Mouse (Mus musculus) macrophage (primary cell): Measurements from ENCODE around the gene St7. TPM values are rescaled to one million over a fixed set of nuclear protein-coding genes. Genes with fewer than 3 reads are reported as not detected.

ENCODE experiments used
- H3K27ac ChIP-seq: fragments of 350-480 bp; formaldehyde crosslinking; 2 replicates; pipeline ENCODE4 v1.9.0; 2021
- H3K36me3 ChIP-seq: fragments of 350-480 bp; formaldehyde crosslinking; 2 replicates; pipeline ENCODE4 v1.9.0; 2021; ENCODE audit errors: inconsistent target
- H3K4me3 ChIP-seq: fragments of 350-480 bp; formaldehyde crosslinking; 2 replicates; pipeline ENCODE4 v1.9.0; 2021; ENCODE audit errors: inconsistent target
- H3K79me2 ChIP-seq: fragments of 350-480 bp; formaldehyde crosslinking; 2 replicates; pipeline ENCODE4 v1.9.0; 2021; ENCODE audit errors: inconsistent target
- WGBS: methylation state at CpG from one replicate; pipeline ENCODE4 v1.1.7; 2026; ENCODE audit warnings: inconsistent platforms; ENCODE audit not compliant: missing documents; 5-methylcytosine and 5-hydroxymethylcytosine counted together
- polyA plus RNA-seq: library from polyadenylated mRNA; stranded (reverse); fragments of 250-400 nt; gene quantifications from 3 replicates; pipeline ENCODE4 v1.2.4, GENCODE M21; 2018; ENCODE audit warnings: inconsistent platforms

St7 gene
- polyA plus RNA-seq, 1 experiment from 2014 or later = 8.0 TPM

DNA sequence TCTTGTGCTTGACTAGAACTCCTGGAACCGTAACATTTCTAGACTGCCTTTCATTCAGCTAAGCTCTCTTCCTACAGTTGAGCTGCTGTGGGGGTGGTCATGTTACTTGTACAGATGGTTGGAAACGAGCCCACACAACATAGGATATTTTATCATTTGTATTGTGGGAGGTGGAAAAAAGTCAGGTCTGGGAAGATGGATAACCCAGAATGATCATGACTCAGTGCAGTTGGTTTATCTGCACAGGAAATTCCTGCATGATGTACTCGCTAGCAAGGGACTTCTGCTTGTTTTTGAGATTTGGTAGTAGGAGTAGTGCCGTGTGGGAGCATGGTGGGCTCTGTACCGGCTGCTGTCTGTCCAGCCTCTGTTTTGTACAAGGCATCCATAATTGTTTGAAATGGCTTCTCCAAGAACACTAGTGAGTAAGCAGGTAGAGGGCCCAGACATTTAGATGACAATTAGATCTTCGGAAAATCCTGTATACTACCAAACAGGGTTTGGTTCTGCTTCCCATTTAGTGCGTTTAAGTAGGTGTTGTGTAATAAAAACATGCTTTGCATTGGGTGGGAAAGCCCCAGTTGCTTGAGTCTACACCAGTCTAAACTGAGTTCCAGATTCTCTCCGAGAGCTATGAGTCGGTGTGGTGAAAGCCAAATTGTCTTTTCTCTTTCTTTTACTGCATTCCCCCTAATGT lies 71.4 kb downstream of the St7 start:
- H3K36me3 ChIP-seq = no peaks in the 10 kb centered on the region
- H3K27ac ChIP-seq = no peak overlapping the region
- H3K4me3 ChIP-seq = no peak overlapping the region
- whole genome bisulfite sequencing = 30% methylated on average over 9 of the region's 9 CpGs
- no peaks in the 10 kb centered on the region for H3K79me2 ChIP-seq

GRCm38 (mm10) chr6:17764660-17764998 lies 71.9 kb downstream of the St7 start:
- WGBS = 76% methylated on average over 2 of the region's 2 CpGs
- Histone ChIP-seq H3K27ac (no peak overlapping the region), H3K4me3 (no peak overlapping the region), H3K79me2 (no peaks in the 10 kb centered on the region), H3K36me3 (no peaks in the 10 kb centered on the region)

DNA sequence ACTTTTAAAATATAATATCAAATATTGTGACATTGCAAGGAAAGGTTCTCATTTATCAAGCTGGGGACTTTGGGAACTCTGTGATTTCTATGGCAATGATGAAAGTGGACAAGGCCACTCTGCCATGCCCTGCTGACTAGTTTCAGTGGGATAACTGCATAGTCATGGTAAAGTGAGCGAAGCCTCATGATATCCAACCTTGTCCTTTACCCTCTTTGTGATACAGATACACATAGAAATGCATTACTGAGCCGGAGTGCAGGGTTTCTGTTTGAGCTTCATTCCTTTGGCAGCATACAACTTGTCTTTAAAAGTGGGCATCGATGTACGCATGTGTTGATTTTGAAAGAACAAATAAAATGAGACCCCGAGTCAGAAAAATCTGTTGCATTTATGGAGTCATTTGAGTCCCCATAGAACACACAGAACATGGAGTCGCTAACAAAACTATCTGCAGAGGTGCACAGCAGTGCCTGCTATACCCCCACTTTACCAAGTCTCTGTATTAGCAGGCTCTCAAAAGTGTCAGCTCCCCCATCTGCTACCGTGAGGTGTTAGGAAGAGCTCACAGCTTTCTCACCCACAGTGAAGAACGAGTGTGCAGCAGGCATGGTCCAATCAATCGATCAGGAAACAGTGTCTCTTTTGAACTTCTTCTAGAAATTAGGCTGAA lies 77.4 kb downstream of the St7 start:
- Histone ChIP-seq H3K4me3 (no peak overlapping the region), H3K27ac (peak overlapping the region; percentile 8; the same call in 1 of the 2 replicates), H3K36me3 (no peaks in the 10 kb centered on the region), H3K79me2 (no peaks in the 10 kb centered on the region)
- WGBS = 82% methylated on average over 9 of the region's 9 CpGs

DNA sequence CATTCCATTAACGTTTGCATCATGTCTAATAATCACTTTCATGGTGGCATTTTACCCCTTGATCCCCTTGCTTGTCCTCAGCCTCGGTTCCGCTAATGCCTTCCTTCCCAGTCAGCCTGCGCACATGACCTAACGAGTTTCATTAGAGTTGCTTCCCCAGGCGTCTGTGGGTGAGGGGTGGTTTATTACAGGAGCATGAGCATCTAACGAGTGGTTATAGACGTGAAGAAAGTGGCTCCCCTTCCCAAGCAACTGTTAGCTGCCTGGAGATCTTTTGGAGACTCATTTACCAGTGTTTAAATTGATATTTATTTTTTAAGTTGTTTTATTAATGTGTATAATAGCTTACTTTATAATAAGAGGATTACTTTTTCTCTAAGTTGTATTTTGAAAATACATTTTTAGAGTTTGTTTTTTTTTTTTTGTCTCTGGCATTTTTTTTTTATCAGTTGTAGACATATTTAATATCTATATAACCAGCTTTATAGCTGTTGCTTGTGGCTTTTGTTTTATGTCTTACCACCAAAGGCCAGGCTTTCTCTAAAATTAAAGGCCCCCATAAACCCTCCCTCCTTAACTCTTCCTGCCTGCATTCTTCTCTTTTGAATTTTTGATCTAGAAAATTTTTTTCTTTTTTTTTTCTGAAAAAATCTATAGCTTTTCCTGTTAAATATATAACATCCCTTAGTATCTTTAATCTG lies 78.1 kb downstream of the St7 start:
- peak overlapping the region; percentile 8; the same call in 1 of the 2 replicates for H3K27ac ChIP-seq
- no peak overlapping the region for H3K4me3 ChIP-seq
- no peaks in the 10 kb centered on the region for H3K36me3 ChIP-seq
- WGBS = 49% methylated on average over 8 of the region's 8 CpGs
- no peaks in the 10 kb centered on the region for H3K79me2 ChIP-seq

DNA sequence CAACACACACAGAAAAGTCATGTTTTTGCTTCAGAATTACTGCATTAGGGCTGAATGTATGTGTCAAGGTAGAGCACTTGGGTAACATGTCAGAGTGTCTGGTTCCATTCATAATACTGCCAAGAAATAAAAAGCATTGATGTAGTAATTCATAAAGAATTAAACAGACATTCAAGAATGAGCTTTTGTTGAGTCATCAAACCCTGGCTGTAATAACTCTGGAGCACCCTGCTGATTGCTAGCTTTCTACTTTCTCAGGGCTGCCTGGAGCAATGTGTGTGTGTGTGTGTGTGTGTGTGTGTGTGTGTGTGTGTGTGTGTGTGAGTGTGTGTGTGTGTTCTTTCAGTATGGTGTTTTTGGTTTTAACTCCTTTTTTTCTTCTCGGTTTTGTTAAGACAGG lies 78.7 kb downstream of the St7 start:
- WGBS = 20% methylated on average over 1 of the region's 1 CpGs

GRCm38 (mm10) chr6:17772514-17772913 lies 79.8 kb downstream of the St7 start:
- Histone ChIP-seq H3K4me3 (no peak overlapping the region), H3K36me3 (no peaks in the 10 kb centered on the region), H3K79me2 (no peaks in the 10 kb centered on the region), H3K27ac (no peak overlapping the region)
- 22% methylated on average over 3 of the region's 3 CpGs for WGBS

More for the DNA sequence above, 78.7 kb downstream of the St7 start:
- Histone ChIP-seq H3K36me3 (no peaks in the 10 kb centered on the region), H3K79me2 (no peaks in the 10 kb centered on the region), H3K4me3 (no peak overlapping the region), H3K27ac (no peak overlapping the region)

DNA sequence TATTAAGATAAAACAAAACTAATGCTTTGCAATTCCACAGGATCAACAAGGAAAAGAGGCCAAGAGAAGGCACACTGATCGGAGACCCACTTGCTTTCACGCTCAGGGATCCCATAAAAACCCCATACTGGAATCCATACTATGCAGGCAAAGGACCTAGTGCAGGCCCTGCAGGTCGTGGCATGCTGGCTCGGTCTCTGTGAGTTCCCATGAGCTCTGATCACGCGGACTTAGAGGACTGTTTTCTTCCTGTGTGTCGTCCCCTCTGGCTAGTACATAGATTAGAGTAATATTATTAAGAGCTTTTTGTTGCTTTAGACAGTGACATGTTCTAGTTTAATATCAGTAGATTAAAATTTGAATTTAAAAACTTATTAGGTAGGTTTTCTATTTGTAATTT lies 83.3 kb downstream of the St7 start:
- Histone ChIP-seq H3K36me3 (no peaks in the 10 kb centered on the region), H3K27ac (no peak overlapping the region), H3K4me3 (no peak overlapping the region), H3K79me2 (no peaks in the 10 kb centered on the region)
- 59% methylated on average over 6 of the region's 7 CpGs for WGBS

- H3K4me3 ChIP-seq = no peak overlapping the region
- no peaks in the 10 kb centered on the region for H3K79me2 ChIP-seq
- WGBS = 97% methylated on average over 6 of the region's 6 CpGs
- H3K27ac ChIP-seq = no peak overlapping the region
- no peaks in the 10 kb centered on the region for H3K36me3 ChIP-seq
Measured at GRCm38 (mm10) chr6:17777018-17777799, 84.5 kb downstream of the St7 start.

DNA sequence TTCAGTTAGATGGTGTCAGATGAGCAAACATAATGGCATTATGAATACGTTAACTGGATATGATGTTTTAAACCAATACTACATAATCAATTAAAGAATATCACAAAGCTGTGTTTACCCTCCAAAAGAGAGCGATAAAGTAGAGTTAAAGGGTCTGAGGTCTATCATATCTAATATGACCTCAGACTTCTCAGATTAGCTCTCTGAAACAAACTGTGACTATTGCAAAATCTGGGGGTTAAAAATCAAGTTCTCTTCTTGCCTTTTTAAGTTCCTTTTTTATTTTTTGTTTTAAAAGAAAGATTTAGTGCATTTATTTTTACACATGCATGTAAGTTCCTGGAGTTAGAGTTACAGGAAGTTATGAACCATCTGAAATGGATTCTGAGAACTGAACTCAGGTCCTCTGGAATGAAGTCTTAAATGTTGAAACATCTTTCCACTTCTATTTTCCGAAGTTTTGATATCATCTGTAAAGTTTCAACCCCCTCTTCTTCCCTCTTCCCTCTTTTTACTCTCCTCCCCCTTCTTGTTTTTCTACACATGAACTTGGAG lies 86.0 kb downstream of the St7 start:
- Histone ChIP-seq H3K36me3 (no peaks in the 10 kb centered on the region), H3K79me2 (no peaks in the 10 kb centered on the region), H3K4me3 (no peak overlapping the region), H3K27ac (peak overlapping the region; percentile 35)
- WGBS = 44% methylated on average over 3 of the region's 3 CpGs

GRCm38 (mm10) chr6:17783511-17783910 lies 90.8 kb downstream of the St7 start:
- no peaks in the 10 kb centered on the region for H3K36me3 ChIP-seq
- no peak overlapping the region for H3K4me3 ChIP-seq
- no peaks in the 10 kb centered on the region for H3K79me2 ChIP-seq
- H3K27ac ChIP-seq = no peak overlapping the region
- 100% methylated on average over 1 of the region's 1 CpGs for WGBS

- Histone ChIP-seq H3K36me3 (no peaks in the 10 kb centered on the region), H3K79me2 (no peaks in the 10 kb centered on the region), H3K27ac (no peak overlapping the region), H3K4me3 (no peak overlapping the region)
- 92% methylated on average over 5 of the region's 5 CpGs for WGBS
Measured at GRCm38 (mm10) chr6:17784523-17784922, 91.8 kb downstream of the St7 start.

DNA sequence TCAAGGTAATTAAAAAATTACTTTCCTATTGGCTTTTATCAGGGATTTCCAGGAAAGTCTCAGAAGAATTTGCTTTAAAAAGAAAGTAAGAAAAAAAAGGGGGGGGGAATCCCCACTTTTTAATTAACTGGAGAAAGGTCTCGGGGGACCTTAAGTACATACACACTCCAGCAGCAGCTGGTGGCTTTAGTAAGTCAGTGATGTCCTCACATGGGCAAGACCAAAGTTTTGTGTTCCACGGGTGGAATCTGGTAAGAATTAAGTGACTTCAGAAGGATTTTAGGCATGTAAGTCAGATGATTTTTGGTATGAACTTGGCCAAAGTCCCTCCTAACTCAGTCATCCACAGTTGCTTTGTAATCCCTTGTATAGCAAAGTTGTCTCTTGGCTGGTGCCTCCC lies 92.5 kb downstream of the St7 start:
- Histone ChIP-seq H3K27ac (no peak overlapping the region), H3K4me3 (no peak overlapping the region), H3K36me3 (no peaks in the 10 kb centered on the region), H3K79me2 (no peaks in the 10 kb centered on the region)
- WGBS = 91% methylated on average over 2 of the region's 2 CpGs

DNA sequence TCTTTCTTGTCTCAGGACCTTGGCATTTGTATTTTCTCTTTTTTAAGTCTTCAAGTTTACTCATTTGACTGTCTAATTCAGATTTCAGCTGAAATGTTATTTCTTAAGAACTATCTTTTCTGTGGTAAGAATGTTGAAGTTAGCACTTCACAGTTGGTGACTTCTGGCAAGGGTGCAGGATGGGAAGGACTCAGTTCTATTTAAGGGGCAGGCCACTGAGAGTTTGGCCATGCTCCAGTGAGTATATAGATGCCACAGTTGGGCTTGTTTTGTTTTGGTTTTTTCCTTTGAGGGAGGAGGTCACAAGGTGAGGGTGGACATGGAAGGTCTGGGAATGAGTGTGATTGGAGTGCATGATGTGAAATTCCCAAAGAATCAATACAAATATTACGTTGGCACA lies 95.1 kb downstream of the St7 start:
- Histone ChIP-seq H3K27ac (no peak overlapping the region), H3K4me3 (no peak overlapping the region), H3K36me3 (no peaks in the 10 kb centered on the region), H3K79me2 (no peaks in the 10 kb centered on the region)
- 43% methylated on average over 1 of the region's 1 CpGs for WGBS

GRCm38 (mm10) chr6:17790251-17790650 lies 97.5 kb downstream of the St7 start:
- Histone ChIP-seq H3K27ac (no peak overlapping the region), H3K36me3 (no peaks in the 10 kb centered on the region), H3K4me3 (no peak overlapping the region), H3K79me2 (no peaks in the 10 kb centered on the region)
- 67% methylated on average over 1 of the region's 1 CpGs for WGBS
